Mouse (Mus musculus) neutrophil, adult 59 days (primary cell): Measurements from ENCODE around the gene Cspg5. TPM values are rescaled to one million over a fixed set of nuclear protein-coding genes. Genes with fewer than 3 reads are reported as not detected.

Source experiments
- total RNA-seq, 2 experiments: library from RNA; stranded (reverse); gene quantifications; 1 replicate in 1 of 2; 2 replicates in 1 of 2; pipeline ENCODE4 v1.2.4; 2023

Cspg5 gene
- total RNA-seq: under 1 TPM; 0.15 to 0.51 TPM

DNA sequence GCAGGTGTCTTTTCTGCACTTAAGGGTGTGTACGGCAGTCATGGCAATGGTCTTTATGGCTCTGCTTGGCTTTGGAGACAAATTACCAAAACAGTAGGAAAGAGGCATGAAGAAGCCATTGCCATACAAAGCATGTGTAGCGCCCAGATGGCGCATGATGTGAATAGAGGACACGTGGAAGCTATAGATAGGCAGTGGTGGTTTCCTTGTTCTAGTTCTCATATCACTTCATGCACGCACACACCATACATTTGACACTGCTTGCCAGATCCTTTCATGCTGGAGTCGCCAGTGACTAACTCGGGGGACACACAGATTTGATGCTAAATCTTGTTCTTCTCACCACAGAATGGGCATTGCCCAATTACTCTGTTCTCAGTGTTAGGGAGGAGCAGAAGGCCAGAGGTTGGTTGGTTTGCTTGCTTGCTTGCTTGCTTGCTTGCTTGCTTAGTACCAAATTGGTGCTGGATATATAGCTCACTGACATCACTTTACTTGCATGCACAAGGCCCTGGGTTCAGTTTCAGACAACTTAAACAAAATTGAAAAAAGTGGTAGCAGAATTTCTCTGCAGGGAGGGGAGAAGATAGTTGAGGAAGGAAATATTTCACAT is at the start of gene Cspg5:
TSS of gene Cspg5 (plus strand) at position 563 of the 613 bp plus-strand sequence.

DNA sequence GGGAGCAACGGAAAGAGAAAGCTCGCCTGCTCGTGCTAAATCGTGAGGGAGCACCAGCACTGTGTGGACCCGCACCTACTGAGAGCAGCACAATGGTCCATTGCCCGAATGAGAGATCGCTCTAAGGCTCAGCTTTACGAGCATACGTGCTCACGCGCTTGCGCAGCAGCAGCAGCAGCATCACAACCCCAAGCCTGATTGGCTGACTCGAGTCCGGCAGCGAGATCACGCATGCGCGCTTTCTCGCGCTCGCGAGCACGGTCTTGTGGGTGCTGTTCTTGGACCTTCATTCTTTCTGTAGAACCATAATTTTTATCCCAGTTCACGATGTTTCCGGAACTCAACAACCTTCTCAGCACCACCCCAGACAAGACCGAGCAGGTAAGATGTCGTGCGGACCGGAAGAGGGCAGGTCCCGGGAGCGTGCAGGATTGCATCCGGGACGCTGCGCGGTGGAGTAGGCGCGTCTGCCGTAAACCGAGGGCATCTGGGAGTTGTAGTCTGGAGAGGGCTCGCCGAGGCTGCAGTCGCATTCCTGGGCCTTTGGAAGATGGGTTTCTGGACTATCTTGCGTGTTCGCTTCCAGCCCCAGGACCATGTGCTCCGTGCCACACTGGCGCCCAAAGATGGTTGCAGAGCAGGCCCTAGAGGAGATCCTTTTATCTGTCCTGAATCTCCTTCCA is 61.5 kb downstream of the Cspg5 start, which contains the start of gene Elp6:
TSS of gene Elp6 (plus strand) at position 205 of the 683 bp plus-strand sequence.

Other genes starting within 250 kb of the Cspg5 start
- gene Smarcc1, start 126.1 kb upstream of the Cspg5 start, total RNA-seq: 10 to 100 TPM; 31.2 to 37.5 TPM
- 10 to 100 TPM; 27.7 to 34.9 TPM for gene Dhx30, start 126.0 kb upstream of the Cspg5 start, total RNA-seq
- 1 to 10 TPM; 3.0 to 6.0 TPM for gene Elp6, start 61.4 kb downstream of the Cspg5 start, total RNA-seq
- 10 to 100 TPM; 31.0 to 33.9 TPM for gene Scap, start 89.5 kb downstream of the Cspg5 start, total RNA-seq
- 10 to 100 TPM; 48.2 to 55.8 TPM for gene Ptpn23, start 164.4 kb downstream of the Cspg5 start, total RNA-seq
- over 10,000 TPM; 14,230 to 18,632 TPM for gene Ngp, start 176.0 kb downstream of the Cspg5 start, total RNA-seq
- 10 to 100 TPM; 34.7 to 37.9 TPM for gene Klhl18, start 232.9 kb downstream of the Cspg5 start, total RNA-seq
- gene Kif9, start 233.2 kb downstream of the Cspg5 start, total RNA-seq: under 1 TPM; 0.44 to 0.56 TPM